8 mouse cellular contexts compared by ENCODE assay signal in the genomic region with DNA sequence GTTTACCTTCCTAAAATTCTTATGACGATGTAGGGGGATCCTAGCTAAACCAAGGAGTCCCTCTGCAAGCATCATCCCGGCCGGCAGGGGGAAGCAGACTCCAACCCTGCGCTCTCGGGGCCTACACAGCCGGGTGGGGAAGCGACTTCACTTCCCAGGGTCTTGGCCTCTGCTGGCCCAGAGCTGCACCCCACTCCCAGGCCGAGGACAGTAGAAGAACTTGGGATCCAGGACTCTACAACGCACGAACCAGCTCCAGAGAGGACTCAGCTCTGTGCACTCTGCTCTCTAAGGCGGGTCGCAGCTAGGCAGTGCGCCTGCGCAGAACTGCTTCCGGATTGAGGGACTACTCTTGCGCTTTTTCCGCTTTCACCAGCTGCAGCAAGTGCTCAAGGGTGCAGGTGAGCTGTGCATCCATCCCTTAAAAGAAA. TPM values are rescaled to one million over a fixed set of nuclear protein-coding genes. Genes with fewer than 3 reads are reported as not detected.
DNase-seq lines count a peak whose midpoint lies in the region; ATAC-seq and TF ChIP-seq lines count a peak whose summit lies in the region.

A gene (plus strand): TSS at position 87 of the 431 bp plus-strand sequence.

- peak within 1 kb of the TSS; percentile 78 for H3K27ac ChIP-seq in MEL (ENCODE audit: control insufficient read depth, low read depth, low read length)
- peak within 1 kb of the TSS; percentile 75 for H3K27ac ChIP-seq in cerebellum, adult 2 months (ENCODE audit: insufficient read depth, low read length)
- peak within 1 kb of the TSS; percentile 54; the same call in 1 of the 2 replicates for H3K27ac ChIP-seq in lung, embryonic 16.5 days (ENCODE audit: low read length)

- TF ChIP-seq RAD21 in MEL (IDR thresholded peaks at IDR 0.05; ENCODE audit: low read depth, low read length), result peak; percentile 88

- H3K27me3 ChIP-seq in MEL (ENCODE audit: control insufficient read depth in 1 of 2, insufficient read depth in 2 of 2, low read length in 2 of 2), result no peaks in the 10 kb centered on the region
- H3K27me3 ChIP-seq in cerebellum, adult 2 months (ENCODE audit: control insufficient read depth, insufficient read depth, low read length), result no peaks in the 10 kb centered on the region
- H3K27me3 ChIP-seq in lung, embryonic 16.5 days (ENCODE audit: control insufficient read depth, insufficient read depth, low read depth, low read length), result no peaks in the 10 kb centered on the region

- 1% methylated on average over 17 of the region's 17 CpGs for WGBS in cerebellum, adult 2 months
- WGBS in lung, embryonic 16.5 days, result under 1% methylated on average over 17 of the region's 17 CpGs

- peak; percentile 95 to 96 for ATAC-seq in hematopoietic stem cell, adult 5-6 weeks (replicated peaks in 1 of 2; ENCODE audit: insufficient read depth in 1 of 2, low FRiP score in 2 of 2, low TSS enrichment in 1 of 2, low read depth in 1 of 2, poor library complexity in 2 of 2, severe bottlenecking in 2 of 2)
- ATAC-seq in lung, embryonic 16.5 days (ENCODE audit: low read depth), result peak; percentile 92

- no peak for TF ChIP-seq EP300 in MEL (IDR thresholded peaks at IDR 0.05; ENCODE audit: low read depth in 1 of 2, low read length in 2 of 2)

- H3K36me3 ChIP-seq in MEL (ENCODE audit: control insufficient read depth in 1 of 2, insufficient read depth in 2 of 2, low read length in 2 of 2), result no peaks in the 10 kb centered on the region
- no peaks in the 10 kb centered on the region for H3K36me3 ChIP-seq in lung, embryonic 16.5 days (ENCODE audit: control insufficient read depth, insufficient read depth, low read length)

- H3K9me3 ChIP-seq in MEL (replicated peaks; ENCODE audit: insufficient read depth, low read length), result no peaks in the 10 kb centered on the region
- no peaks in the 10 kb centered on the region for H3K9me3 ChIP-seq in lung, embryonic 16.5 days (ENCODE audit: control insufficient read depth, low read length)

- peak within 1 kb of the TSS; percentile 96 for H3K9ac ChIP-seq in MEL (ENCODE audit: control insufficient read depth, low read depth, low read length, poor library complexity, severe bottlenecking)
- peak within 1 kb of the TSS; percentile 83 for H3K9ac ChIP-seq in lung, embryonic 16.5 days (ENCODE audit: low read length)

- H3K79me2 ChIP-seq in MEL (ENCODE audit: control insufficient read depth, insufficient read depth, low read length, poor library complexity), result no peaks in the 10 kb centered on the region; the same call in 1 of the 2 replicates

- peak; percentile 92 for DNase-seq in MEL (ENCODE audit: low read depth, low spot score)
- peak; percentile 86 to 90 for DNase-seq in cerebellum, adult 2 months
- peak; percentile 78 for DNase-seq in forelimb bud, embryonic 11.5 days (ENCODE audit: low read depth, low spot score)
- DNase-seq in layer of hippocampus, adult 9-10 months (ENCODE audit: low spot score), result peak; percentile 73
- DNase-seq in ovary, postnatal 10 days (ENCODE audit: low spot score), result peak; percentile 83
- DNase-seq in thymus, postnatal 10 days (ENCODE audit: low spot score in 2 of 2), result peak; percentile 89 to 93

- TF ChIP-seq POLR2A in MEL (IDR thresholded peaks at IDR 0.05; ENCODE audit: control insufficient read depth in 1 of 2, insufficient read depth in 1 of 2, low read depth in 1 of 2, low read length in 2 of 2, poor library complexity in 1 of 2), result peak; percentile 36 to 83; a peak in 2 of 4 replicates
- TF ChIP-seq POLR2A in cerebellum, adult 2 months (IDR thresholded peaks at IDR 0.05; ENCODE audit: borderline replicate concordance, insufficient read depth, low read length), result peak; percentile 64; the same call in 1 of the 2 replicates

- peaks cover 0 to 4% of the 10 kb centered on the region in 2 experiments; a peak in 1 of 4 replicates for H3K4me1 ChIP-seq in MEL (ENCODE audit: control insufficient read depth in 1 of 2, insufficient read depth in 2 of 2, low read length in 2 of 2)
- H3K4me1 ChIP-seq in cerebellum, adult 2 months (ENCODE audit: control insufficient read depth, insufficient read depth, low read length), result no peaks in the 10 kb centered on the region; the same call in none of the 2 replicates
- H3K4me1 ChIP-seq in lung, embryonic 16.5 days (replicated peaks; ENCODE audit: control insufficient read depth, insufficient read depth, low read length), result no peaks in the 10 kb centered on the region

- H3K4me3 ChIP-seq in MEL (ENCODE audit: control insufficient read depth in 1 of 2, insufficient read depth in 1 of 2, low read depth in 2 of 2, low read length in 2 of 2), result peak within 1 kb of the TSS; percentile 58 to 96
- peak within 1 kb of the TSS; percentile 75 for H3K4me3 ChIP-seq in cerebellum, adult 2 months (replicated peaks; ENCODE audit: insufficient read depth, low read depth, low read length)
- H3K4me3 ChIP-seq in lung, embryonic 16.5 days (ENCODE audit: low read length), result peak within 1 kb of the TSS; percentile 63

- TF ChIP-seq CTCF in MEL (IDR thresholded peaks at IDR 0.05 in 2 of 3, conservative IDR thresholded peaks at IDR 0.05 in 1 of 3; ENCODE audit: control insufficient read depth in 1 of 3, insufficient read depth in 1 of 3, low read depth in 2 of 3, low read length in 3 of 3, poor library complexity in 1 of 3, severe bottlenecking in 1 of 3), result peak; percentile 80 to 96 (median 94)
- TF ChIP-seq CTCF in cerebellum, adult 2 months (IDR thresholded peaks at IDR 0.05; ENCODE audit: borderline replicate concordance, insufficient read depth, low read depth, low read length), result peak; percentile 90

- peak within 1 kb of the TSS; percentile 71 for H3K4me2 ChIP-seq in lung, embryonic 16.5 days (ENCODE audit: low read depth, low read length)

TF ChIP-seq in MEL, 35 proteins besides CTCF, POLR2A, EP300 and RAD21:
- TF ChIP-seq MAZ (IDR thresholded peaks at IDR 0.05; ENCODE audit: low read depth, low read length) (0 out of 2 replicates have a peak, but pooled peaks have one; percentile 26), TBP (IDR thresholded peaks at IDR 0.05; ENCODE audit: low read depth, low read length) (peak; percentile 57; the same call in 1 of the 2 replicates), ZC3H11A (IDR thresholded peaks at IDR 0.05; ENCODE audit: low read depth, low read length) (peak; percentile 83), ZMIZ1 (IDR thresholded peaks at IDR 0.05; ENCODE audit: low read depth, low read length) (peak; percentile 26; the same call in 1 of the 2 replicates), ELF1 (IDR thresholded peaks at IDR 0.05; ENCODE audit: low read depth, low read length) (peak; percentile 87), ZKSCAN1 (IDR thresholded peaks at IDR 0.05; ENCODE audit: low read depth, low read length) (no peak), SMC3 (IDR thresholded peaks at IDR 0.05; ENCODE audit: low read depth, low read length) (peak; percentile 87), HCFC1 (IDR thresholded peaks at IDR 0.05; ENCODE audit: low read depth, low read length) (peak; percentile 54; the same call in 1 of the 2 replicates), POLR2AphosphoS2 (IDR thresholded peaks at IDR 0.05; ENCODE audit: low read length) (peak; percentile 63; the same call in 1 of the 2 replicates), TAL1 (IDR thresholded peaks at IDR 0.05; ENCODE audit: low read length) (no peak), USF1 (IDR thresholded peaks at IDR 0.05; ENCODE audit: low read depth, low read length) (no peak), JUND (IDR thresholded peaks at IDR 0.05; ENCODE audit: low read depth, low read length) (no peak), SIN3A (IDR thresholded peaks at IDR 0.05; ENCODE audit: low read length) (no peak; the same call in 1 of the 2 replicates), BHLHE40 (IDR thresholded peaks at IDR 0.05; ENCODE audit: borderline replicate concordance, low read depth, low read length) (no peak), UBTF (IDR thresholded peaks at IDR 0.05; ENCODE audit: borderline replicate concordance, insufficient read depth, low read depth, low read length) (no peak), CHD2 (IDR thresholded peaks at IDR 0.05; ENCODE audit: low read length) (no peak), NRF1 (IDR thresholded peaks at IDR 0.05; ENCODE audit: insufficient read depth, low read depth, low read length, poor library complexity, severe bottlenecking) (peak; percentile 84), KAT2A (conservative IDR thresholded peaks at IDR 0.05; ENCODE audit: low read depth, low read length) (no peak), NELFE (IDR thresholded peaks at IDR 0.05; ENCODE audit: low read depth, low read length) (peak; percentile 77), TCF12 (IDR thresholded peaks at IDR 0.05; ENCODE audit: low read depth, low read length) (0 out of 2 replicates have a peak, but pooled peaks have one; percentile 22)

RNA-seq across cellular contexts. Expression of the gene that starts here (rescaled TPM):
- 1.3 TPM in 2 replicates for total RNA-seq in MEL (2012; rRNA removed)
- polyA plus RNA-seq in MEL (2012; ENCODE audit: insufficient read depth in 1 of 2, insufficient read length in 2 of 2, low read depth in 1 of 2, low replicate concordance in 2 of 2, missing spikeins in 1 of 2), result 1 to 10 TPM in 1 of 2 experiments, not detected in 1; 1.7 TPM
- polyA plus RNA-seq in cerebellum, adult 2 months (2012; rRNA removed), result 36.9 and 38.7 TPM in 2 replicates
- total RNA-seq in hematopoietic stem cell, adult 5-6 weeks (2017), result 2.4 and 9.8 TPM in 2 replicates
- polyA plus RNA-seq in lung, embryonic 16.5 days (2015; fragmentation: Nextera tagmentation; extraction: Ambion mirVana), result 10.3 and 13.3 TPM in 2 replicates

Comparison
In these comparisons a context has a peak if more than half of its experiments do, and no peak if none do; other contexts are left out.
1. Peak in every context shown above with its lines: DNase-seq, ATAC-seq, H3K4me3 ChIP-seq and H3K27ac ChIP-seq.